Mouse (Mus musculus): ENCODE results near the gene Mrps7.
A peak's percentile ranks its signal among the peaks of the same experiment; 100 is the strongest.

Mrps7 gene

DNA sequence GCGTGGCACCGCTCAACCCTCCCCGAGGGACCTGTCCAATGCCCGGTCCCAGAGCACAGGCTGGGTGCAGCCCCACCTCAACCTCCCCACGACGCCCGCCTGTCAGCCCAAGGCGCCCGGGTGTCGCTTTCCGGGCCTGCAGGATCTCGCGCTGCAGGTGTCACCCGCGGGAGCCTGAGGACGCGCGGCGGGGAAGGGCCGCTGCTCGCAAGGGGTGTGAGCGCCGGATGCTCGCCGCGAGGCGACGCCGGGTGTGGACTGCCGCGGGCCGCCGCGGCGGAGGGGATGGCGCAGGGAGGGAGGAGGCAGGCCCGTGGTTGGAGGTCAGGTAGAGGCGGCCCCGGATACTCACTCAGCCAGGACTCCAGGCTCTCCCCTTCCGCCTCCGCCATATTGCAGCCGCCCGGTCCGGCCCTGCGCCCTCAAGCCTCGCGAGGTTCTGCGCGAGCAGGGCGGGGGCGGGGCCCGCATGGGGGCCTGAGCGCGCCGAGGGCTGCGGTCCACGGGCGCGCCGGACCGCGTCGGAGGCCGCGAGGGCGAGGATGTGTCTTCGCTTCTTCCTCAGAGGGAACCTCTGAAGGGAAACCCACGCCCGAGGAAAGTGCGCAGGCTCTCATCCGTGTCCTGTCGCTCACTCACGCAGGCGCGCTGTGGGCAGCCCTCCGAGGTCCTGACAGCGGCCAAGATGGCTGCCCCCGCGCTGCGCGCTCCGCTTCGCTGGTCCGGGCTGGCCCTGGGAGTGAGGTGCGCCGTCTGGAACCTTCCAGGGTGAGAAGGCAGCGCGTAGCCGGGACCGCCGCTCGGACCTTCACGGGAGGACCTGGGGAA is at the start of gene Mrps7, which contains the start of gene Gga3:
Mrps7 (plus strand) TSS at position 450 of the 828 bp plus-strand sequence.
Gga3 (minus strand) TSS at position 576 of the 828 bp plus-strand sequence.
- peak; percentile 74 to 90 for DNase-seq (ENCODE audit: low spot score in 2 of 2)

DNA sequence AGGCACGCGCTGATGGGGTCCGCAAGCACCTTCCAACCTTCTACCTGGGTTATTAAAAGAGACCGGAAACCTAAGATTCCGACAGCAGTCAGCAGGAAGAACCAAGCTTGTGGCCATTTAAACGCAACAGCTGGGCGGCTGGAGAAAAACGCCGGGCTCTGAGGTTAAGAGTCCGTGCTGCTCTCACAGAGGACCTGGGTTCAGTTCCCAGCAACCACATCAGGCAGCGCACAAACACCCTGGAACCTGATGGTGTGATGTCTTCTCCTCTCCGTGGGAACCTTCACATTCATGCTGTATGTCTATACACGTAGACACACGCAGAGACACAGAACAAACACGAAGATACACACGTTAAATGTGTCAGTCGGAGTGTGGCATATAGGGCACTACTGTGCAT is 48.0 kb upstream of the Mrps7 start:
- no peak for DNase-seq (ENCODE audit: low spot score in 2 of 2)

DNA sequence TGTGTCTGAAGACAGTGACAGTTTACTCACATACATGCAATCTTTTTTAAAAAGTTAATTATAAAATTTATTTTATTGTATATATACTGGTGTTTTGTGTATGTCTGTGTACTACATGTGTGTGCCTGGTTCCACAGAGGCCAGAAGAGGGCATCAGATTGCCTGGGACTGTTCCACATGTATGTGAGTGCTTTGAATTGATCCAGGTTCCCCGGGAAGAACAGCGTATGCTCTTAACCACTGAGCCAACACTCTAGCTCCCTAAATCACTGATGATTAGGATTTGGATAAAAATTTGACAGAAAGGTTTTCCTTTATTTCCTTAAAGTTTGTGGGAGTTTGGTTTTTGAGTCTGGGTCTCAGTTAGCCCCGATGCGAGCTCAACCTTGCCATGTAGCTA is 40.3 kb upstream of the Mrps7 start:
- DNase-seq (ENCODE audit: low spot score in 2 of 2): no peak

DNA sequence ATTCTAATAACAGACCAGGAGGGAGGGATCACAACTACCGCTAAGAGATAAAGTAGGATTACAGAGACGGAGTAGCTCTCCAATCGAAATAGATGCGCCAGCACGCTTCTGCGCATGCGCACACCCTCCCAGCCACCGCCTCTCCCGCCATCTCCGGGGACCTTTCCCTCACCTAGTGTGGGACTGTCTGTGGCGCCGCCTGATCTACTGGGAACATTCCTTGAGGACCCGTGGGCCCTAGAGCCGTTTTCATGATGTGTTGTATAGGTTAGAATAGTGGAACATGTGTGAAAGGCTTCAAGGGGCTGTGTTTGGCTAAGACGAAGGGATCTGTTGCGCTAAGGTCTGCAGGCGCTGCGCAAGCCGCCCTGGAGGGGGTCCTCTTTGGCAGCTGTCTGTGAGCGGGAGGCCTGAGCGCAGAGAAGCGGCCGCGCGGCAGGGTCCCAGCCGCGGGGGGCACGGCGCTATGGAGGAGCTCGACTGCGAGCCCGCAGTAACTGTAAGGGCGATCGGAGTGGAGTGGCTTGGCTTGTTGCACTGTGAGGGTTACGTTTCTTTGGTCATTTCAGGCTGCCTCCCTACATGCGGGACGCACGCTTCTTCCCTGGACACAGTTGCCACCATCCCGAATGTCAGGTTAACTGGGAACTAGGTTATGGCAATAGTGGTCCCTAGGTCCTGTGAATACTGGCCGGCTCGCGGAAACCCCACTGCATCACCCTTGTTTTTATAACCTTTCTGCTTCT is 39.5 kb upstream of the Mrps7 start, which contains the start of gene Nup85:
Nup85 (plus strand) TSS at position 371 of the 746 bp plus-strand sequence.
- peak; percentile 96 to 98 for DNase-seq (ENCODE audit: low spot score in 2 of 2)

DNA sequence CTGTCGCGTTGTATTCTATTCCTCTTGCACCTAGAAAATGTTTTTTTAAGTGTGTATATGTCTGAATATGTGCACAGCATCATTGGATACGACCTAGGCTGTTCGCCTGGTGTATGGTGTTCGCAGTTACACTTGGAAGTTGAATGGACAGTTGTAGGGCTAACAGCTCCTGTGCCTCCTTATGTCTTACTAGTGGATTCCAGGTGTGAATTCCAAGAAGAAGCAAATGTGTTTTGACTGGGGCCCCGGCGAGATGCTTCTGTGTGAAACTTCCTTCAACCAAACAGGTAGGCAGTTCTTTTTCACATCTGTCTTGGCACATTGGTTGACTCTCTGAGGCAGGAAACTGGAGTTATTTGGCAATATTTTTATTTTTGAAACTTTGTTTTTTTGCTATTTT is 38.8 kb upstream of the Mrps7 start:
- DNase-seq (ENCODE audit: low spot score in 2 of 2): no peak

DNA sequence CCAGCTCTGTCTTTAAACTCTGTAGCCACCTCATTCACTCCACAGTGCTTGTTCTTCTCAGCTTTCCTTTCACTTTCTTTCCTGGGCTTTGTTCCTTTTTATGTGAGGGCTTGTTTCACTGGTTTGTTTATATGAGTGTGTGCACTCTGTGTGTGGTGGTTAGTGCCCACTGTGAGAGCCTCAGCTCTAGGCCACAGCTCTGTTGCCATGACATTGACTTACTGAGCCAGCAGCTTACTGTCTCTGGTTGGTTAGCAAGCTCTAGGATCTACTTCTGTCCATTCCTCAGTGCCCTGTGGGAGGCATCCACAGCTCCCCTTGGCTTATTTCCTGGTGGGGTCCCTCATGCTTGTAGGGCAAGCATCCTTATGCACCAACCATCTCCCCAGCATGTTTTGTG is 24.6 kb upstream of the Mrps7 start:
- DNase-seq (ENCODE audit: low spot score in 2 of 2): no peak

DNA sequence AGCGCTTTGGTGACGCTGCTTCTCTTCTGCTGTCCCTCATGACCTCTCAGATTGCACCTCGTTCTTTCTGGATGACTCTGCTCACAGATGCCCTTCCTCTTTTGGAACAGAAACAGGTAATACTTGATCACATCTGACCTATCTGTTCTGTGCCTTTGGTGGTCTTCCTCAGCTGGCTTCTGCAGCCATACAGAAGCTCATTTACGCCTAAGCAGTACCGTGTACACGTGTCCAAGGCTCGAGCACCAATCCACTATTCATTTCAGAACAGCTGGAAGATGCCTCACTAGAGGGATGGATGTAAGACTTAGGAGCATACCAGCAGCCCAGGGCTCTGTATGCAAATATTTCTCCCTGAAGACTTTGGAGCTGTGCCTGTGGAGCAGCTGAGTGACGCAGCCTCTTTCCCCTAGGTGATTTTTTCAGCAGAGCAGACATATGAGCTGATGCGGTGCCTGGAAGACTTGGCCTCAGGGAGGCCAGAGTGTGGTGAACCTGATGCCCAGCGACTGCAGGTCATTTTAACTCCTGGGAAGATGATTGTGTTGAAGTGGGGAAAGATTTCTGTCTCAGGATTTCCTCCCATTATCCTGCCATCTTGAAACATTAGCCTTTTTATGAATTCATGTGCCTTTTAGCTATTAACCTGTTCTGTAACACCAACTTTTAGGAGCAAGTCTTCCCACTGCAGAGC is 20.7 kb upstream of the Mrps7 start:
- no peak for DNase-seq (ENCODE audit: low spot score in 2 of 2)

DNA sequence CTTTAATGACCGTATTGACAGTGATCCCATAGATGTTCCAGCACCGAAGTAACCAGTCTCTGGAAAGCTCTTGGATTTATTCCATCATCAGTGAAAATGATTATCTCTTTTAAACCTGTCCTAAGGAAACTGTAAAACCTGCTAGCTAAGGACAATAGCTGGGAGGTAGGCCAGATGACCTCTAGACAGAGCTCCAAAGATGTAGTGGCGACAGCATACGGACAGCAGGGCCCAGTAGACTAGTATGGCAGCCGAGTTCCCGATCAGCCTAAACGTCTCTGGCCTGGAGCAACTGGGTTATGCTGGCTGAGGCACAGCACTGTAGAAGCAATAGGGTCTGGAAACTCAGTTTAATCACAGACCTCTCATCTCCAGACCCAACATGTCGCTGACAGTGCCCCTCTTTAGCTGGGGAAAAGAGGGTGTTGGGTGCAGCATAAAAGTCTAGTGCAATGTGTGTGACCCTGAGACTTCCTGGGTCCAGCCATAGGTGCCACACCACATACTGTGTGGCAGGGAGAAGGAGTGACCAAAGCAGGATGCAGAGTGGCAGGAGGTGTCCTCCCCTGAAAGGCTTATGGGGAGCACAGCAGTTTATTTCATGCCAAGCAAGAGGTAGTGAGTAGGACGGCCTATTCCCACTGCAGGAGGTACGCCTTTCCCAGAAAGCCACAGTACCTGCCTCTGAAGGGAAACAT is 19.2 kb upstream of the Mrps7 start:
- no peak for DNase-seq (ENCODE audit: low spot score in 2 of 2)

DNA sequence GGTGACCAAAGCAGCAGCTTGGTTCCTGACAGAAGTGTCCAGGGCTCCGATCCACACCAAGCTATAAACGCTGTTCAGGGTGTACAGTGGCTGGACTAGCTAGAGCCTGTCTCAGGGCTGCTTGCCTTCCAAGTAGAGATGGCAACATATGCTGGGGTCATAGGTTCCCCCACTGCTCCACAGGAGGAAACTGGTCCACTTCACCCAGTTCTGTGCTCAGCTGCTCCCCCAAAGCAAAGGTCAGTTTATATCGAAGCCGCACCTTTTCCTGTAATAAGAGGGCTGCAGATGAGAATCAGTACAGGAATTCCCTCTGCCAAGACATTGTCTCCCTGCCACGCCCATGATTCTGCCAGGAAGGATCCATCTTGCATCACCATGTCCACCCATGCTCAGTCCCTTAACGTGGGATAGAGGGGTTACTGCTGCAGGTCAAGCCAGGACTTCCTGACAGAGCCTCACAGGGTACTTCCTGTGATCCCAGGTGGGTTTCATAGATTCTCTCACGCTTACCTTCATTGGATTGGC is 18.1 kb upstream of the Mrps7 start:
- no peak for DNase-seq (ENCODE audit: low spot score in 2 of 2)

DNA sequence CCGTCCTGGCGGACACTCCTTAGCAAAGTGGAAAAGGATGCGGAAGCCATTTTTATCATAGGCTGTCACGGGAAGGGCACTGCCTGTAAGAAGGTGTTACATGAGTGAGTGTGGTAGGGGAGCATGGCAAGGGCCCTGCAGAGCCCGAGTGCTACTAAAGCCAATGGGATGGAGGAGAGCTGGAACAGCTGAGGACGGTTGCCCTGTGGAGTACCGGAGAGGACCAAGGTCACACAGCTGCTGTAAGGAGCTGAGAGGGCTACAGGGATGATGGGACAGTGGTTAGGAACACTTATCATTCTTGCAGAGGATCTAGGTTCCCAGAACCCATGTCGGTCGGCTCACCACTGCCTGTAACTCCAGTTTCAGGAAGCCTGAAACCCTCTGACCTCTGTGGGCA is 17.3 kb upstream of the Mrps7 start:
- DNase-seq (ENCODE audit: low spot score in 2 of 2): no peak

DNA sequence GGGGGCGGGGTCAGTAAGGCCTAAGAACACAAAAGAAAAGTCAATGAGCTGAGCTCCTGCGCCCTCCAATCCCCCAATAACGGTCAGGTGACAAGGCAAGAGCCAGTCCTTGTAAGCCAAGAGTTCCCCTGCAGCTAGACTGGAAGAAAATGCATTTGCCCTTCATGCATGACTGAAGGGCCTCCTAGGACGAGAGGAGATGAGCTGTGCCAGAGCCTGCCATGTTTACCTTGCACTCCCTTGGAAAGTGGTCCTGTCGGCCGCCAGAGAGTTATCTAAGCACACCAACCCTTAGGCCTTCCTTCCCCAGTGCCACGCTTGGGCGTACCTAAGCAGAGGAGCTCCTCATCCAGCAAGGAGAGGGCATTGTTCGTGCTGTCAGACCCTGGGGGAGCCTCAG is 15.7 kb upstream of the Mrps7 start:
- no peak for DNase-seq (ENCODE audit: low spot score in 2 of 2)

DNA sequence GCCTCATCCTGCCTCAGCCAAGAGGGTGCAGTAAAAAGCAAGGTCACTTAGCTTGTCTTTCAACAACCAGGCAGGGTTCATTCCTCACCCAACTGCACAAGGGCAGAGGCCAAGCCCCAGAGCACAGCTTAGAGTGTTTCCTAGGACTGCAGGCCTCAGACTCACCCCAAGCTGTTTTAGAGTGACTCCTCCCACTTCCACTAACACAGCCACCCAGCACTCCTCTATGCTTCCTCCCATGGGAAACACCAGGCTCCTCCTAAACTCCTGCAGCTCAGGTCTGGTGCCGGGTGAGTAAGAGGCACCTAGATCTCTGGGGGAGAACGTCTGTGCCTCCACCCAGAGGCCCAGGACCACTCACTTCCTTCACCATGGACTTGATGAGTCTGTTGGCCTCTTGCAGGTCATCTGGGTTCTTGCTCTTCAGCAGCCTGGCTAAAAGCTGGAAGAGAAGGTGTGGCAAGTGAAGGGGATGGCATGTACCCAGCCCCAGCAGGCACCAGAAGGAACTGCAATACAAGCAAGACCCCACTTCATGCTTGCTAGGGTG is 13.1 kb upstream of the Mrps7 start:
- no peak for DNase-seq (ENCODE audit: low spot score in 2 of 2)

DNA sequence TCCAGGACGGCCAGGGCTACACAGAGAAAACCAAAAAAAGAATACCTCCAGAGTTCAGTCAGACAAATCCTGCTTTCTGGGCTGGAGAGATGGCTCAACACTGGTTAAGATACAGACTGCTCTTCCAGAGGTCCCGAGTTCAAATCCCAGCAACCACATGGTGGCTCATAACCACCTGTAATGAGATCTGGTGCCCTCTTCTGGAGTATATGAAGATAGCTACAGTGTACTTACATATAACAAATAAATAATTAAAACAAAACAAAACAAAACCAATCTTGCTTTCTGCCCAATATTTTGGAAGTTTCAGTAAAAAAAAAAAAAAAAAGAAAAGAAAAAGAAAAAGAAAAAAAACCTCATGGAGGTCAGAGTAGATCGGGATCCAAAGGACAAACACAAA is 8.5 kb upstream of the Mrps7 start:
- no peak for DNase-seq (ENCODE audit: low spot score in 2 of 2)

DNA sequence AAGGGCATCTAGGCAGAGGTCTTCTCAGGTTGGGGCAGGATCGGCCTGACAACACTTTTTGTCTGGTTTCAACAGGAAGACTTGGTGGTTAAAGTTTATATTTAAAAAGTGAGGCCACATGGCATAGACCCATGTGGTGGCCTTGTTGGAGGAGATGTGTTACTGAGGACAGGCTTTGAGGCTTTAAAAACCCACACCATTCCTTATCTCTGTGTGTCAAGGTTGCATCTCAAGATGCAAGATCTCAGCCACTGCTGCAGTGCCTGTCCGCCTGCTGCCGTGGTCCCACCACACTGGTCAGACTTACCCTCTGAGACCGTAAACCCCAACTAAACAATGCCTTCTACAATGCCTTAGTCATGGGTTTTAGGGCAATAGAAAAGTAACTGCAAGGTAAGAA is 5.4 kb upstream of the Mrps7 start:
- no peak for DNase-seq (ENCODE audit: low spot score in 2 of 2)

DNA sequence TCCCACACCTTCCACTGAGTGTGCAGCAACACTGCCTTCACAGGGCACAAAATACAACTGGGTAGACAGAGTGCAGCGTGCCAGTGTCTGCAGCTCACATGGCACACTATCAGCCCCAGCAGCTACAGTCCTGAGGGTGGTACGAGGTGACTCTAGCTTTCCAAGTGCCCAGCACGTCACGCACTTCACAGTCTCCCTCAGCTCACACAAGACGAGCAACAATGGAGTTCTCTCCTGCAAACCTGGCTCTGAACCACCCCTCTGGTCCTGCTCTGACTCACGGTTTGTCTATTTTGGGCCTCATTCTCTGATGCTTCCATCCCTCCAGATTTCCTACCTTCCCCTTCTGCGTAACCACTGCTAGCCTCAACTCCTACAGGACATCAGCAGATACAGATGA is 4.0 kb upstream of the Mrps7 start:
- no peak for DNase-seq (ENCODE audit: low spot score in 2 of 2)

DNA sequence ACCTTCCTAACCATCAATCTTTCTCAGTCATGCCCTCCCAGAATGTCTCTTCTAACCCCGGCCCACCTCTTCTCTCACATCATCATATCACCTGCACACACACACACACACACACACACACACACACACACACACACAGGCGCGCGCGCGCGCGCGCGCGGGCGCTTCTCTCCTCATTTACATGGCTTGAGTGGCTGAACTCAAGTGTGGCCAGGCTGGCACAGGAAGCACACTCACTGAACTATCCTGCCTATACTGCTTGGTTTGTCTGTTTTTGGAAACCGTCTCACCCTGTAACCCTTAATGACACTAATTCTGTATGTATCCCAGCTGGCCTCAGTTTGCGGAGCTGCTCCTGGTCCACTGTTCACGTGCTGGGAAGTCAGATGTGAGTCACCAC is 3.0 kb upstream of the Mrps7 start:
- DNase-seq (ENCODE audit: low spot score in 2 of 2): no peak

DNA sequence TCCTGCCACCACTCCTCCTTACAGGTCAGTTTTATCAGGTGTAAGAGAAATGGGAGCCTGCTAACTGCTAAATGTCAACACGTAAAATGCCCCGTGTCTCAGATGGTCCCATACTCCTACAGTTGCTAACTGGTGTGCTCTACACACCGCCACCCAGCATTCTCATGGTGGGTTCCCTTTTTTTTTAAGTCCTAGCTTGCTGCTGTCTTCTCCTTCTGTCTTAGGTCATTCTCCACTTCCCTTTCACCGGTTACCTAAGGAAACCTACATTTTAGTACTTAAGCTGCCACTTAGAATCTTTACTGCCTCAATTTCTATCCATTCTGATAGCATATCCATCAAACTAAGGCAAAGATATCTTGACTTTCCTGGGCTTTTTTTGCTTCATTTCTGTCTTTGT is 2.6 kb upstream of the Mrps7 start:
- no peak for DNase-seq (ENCODE audit: low spot score in 2 of 2)

DNA sequence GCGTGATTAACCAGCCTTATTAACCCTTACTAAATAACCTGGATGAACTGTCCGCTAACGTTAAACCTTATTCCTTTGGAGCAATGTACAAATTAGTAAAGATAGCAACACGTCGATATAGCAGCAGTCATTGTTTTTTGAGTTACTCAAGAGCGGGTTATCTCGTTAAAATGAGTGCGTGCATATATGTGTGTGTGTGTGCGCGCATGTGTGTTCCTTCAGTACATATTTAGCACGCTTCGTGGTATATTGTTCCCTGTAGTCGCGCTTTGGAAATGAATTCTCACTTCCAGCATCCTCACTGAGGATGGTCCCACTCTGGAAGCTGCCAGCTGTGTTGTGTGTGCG is 623 bp upstream of the Mrps7 start:
- DNase-seq (ENCODE audit: low spot score in 2 of 2): no peak

DNA sequence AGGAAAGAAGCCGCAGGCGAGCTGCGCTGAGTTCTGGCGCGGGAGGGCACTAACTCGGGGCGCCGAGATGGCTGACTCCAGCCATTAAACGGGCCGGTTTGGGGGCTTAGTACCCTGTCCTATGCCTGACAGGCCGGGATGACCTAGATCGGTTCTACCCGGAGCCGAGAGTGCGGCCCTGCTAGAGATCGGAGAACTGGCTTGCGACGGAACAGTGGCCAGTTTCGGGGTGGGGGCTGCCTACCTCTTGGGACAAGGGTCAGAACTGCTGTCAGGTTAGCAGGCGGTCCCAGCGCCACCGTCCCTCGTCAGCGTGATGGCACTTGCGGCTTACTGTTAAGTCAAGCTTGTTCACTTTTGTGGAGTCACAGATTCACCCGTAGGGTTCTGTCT is 575 bp downstream of the Mrps7 start:
- no peak for DNase-seq (ENCODE audit: low spot score in 2 of 2)

DNA sequence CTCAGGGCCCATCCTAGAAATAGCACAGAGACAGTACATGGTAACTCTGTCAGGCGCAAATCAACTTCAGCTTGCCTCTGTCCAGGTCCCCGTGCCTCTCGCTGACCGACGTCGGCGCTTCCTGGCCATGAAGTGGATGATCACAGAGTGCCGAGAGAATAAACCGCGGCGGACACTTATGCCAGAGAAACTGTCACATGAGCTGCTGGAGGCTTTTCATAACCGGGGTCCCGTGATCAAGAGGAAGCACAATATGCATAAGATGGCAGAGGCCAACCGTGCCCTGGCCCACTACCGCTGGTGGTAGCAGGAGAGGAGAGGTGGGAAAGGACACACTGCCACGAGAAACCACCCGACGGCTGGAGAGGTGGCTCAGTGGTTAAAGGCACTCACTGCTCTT is 3.0 kb downstream of the Mrps7 start:
- no peak for DNase-seq (ENCODE audit: low spot score in 2 of 2)

All from cerebellum, postnatal 4 days (tissue).